Mouse (Mus musculus): ENCODE results near the gene Tspear. TPM values are rescaled to one million over a fixed set of nuclear protein-coding genes. Genes with fewer than 3 reads are reported as not detected.

The Tspear gene
- polyA plus RNA-seq, 1 experiment from 2014 or later, result 0.67 TPM

DNA sequence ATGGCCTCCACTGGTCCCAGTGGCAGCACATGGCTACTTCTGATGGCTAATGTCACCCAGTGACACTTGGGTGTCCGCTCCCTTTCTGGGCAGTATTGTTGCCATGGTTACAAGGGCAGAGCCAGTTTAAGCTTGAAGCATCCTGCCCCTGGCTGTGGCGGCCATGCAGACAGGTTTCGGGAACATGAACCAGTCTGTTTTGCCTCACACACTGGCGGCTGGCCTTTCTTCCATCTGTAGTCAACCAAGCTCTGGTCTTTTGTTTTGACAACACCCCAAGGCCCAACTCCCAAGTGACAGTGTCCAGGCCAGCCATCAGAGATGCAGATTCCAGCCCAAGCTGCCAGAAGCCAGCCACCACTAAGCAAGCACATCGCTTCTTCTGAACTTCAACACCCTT, 209.2 kb downstream of the Tspear start:
- Histone ChIP-seq H3K4me2 (replicated peaks; ENCODE audit: low read depth) (no peak overlapping the region), H3K36me3 (ENCODE audit: control insufficient read depth, insufficient read depth, low read length) (no peaks in the 10 kb centered on the region), H3K27ac (replicated peaks) (0 out of 2 replicates have a peak overlapping the region, but pooled peaks have one; percentile 30), H3K9me3 (ENCODE audit: control insufficient read depth, low read length) (no peaks in the 10 kb centered on the region), H3K4me1 (replicated peaks; ENCODE audit: control insufficient read depth, insufficient read depth) (no peaks in the 10 kb centered on the region), H3K4me3 (ENCODE audit: low read depth, low read length) (no peak overlapping the region), H3K9ac (ENCODE audit: low read length) (no peak overlapping the region), H3K27me3 (ENCODE audit: control insufficient read depth, insufficient read depth, low read length) (no peaks in the 10 kb centered on the region)
- ATAC-seq (ENCODE audit: low FRiP score, low TSS enrichment) (peak; percentile 41; the same call in 1 of the 2 replicates), DNase-seq (ENCODE audit: low spot score) (no peak)
- TF ChIP-seq CTCF (IDR thresholded peaks at IDR 0.05; ENCODE audit: low read depth), result peak; percentile 14; the same call in 1 of the 2 replicates
- TF ChIP-seq EP300 (optimal IDR thresholded peaks at IDR 0.05), result no peak
- 49% methylated on average over 5 of the region's 5 CpGs for WGBS

GRCm38 (mm10) chr10:77900126-77900525, 213.8 kb downstream of the Tspear start:
- DNase-seq (ENCODE audit: low spot score), result no peak
- Histone ChIP-seq H3K36me3 (ENCODE audit: control insufficient read depth, insufficient read depth, low read length) (no peaks in the 10 kb centered on the region), H3K4me3 (ENCODE audit: low read depth, low read length) (no peak overlapping the region), H3K27ac (replicated peaks) (no peak overlapping the region), H3K4me2 (replicated peaks; ENCODE audit: low read depth) (no peak overlapping the region), H3K27me3 (ENCODE audit: control insufficient read depth, insufficient read depth, low read length) (no peaks in the 10 kb centered on the region), H3K4me1 (replicated peaks; ENCODE audit: control insufficient read depth, insufficient read depth) (no peaks in the 10 kb centered on the region; the same call in 1 of the 2 replicates), H3K9ac (ENCODE audit: low read length) (no peak overlapping the region), H3K9me3 (ENCODE audit: control insufficient read depth, low read length) (no peaks in the 10 kb centered on the region)
- WGBS, result 58% methylated on average over 7 of the region's 7 CpGs
- no peak for ATAC-seq (ENCODE audit: low FRiP score, low TSS enrichment)
- TF ChIP-seq EP300 (optimal IDR thresholded peaks at IDR 0.05), result no peak
- TF ChIP-seq CTCF (IDR thresholded peaks at IDR 0.05; ENCODE audit: low read depth), result no peak

- ATAC-seq (ENCODE audit: low FRiP score, low TSS enrichment) (no peak), DNase-seq (ENCODE audit: low spot score) (no peak)
- no peak for TF ChIP-seq EP300 (optimal IDR thresholded peaks at IDR 0.05)
- TF ChIP-seq CTCF (IDR thresholded peaks at IDR 0.05; ENCODE audit: low read depth), result no peak
- 0 out of 2 replicates have a peak overlapping the region, but pooled peaks have one; percentile 61 for H3K9ac ChIP-seq (ENCODE audit: low read length)
- H3K4me2 ChIP-seq (replicated peaks; ENCODE audit: low read depth), result peak overlapping the region; percentile 81
- no peak overlapping the region; the same call in 1 of the 2 replicates for H3K4me3 ChIP-seq (ENCODE audit: low read depth, low read length)
- 88% methylated on average over 27 of the region's 27 CpGs for WGBS
- H3K27ac ChIP-seq (replicated peaks), result no peak overlapping the region
- no peaks in the 10 kb centered on the region for H3K36me3 ChIP-seq (ENCODE audit: control insufficient read depth, insufficient read depth, low read length)
- no peaks in the 10 kb centered on the region for H3K9me3 ChIP-seq (ENCODE audit: control insufficient read depth, low read length)
- no peaks in the 10 kb centered on the region; the same call in 1 of the 2 replicates for H3K4me1 ChIP-seq (replicated peaks; ENCODE audit: control insufficient read depth, insufficient read depth)
- H3K27me3 ChIP-seq (ENCODE audit: control insufficient read depth, insufficient read depth, low read length), result no peaks in the 10 kb centered on the region
Measured at GRCm38 (mm10) chr10:77900903-77901818, 214.8 kb downstream of the Tspear start.

- H3K9me3 ChIP-seq (ENCODE audit: control insufficient read depth, low read length), result no peaks in the 10 kb centered on the region
- H3K27me3 ChIP-seq (ENCODE audit: control insufficient read depth, insufficient read depth, low read length), result no peaks in the 10 kb centered on the region
- TF ChIP-seq CTCF (IDR thresholded peaks at IDR 0.05; ENCODE audit: low read depth) (no peak), EP300 (optimal IDR thresholded peaks at IDR 0.05) (no peak)
- no peak overlapping the region for H3K27ac ChIP-seq (replicated peaks)
- H3K36me3 ChIP-seq (ENCODE audit: control insufficient read depth, insufficient read depth, low read length), result no peaks in the 10 kb centered on the region
- ATAC-seq (ENCODE audit: low FRiP score, low TSS enrichment), result peak; percentile 31; the same call in 1 of the 2 replicates
- H3K9ac ChIP-seq (ENCODE audit: low read length), result peak overlapping the region; percentile 61
- H3K4me1 ChIP-seq (replicated peaks; ENCODE audit: control insufficient read depth, insufficient read depth), result no peaks in the 10 kb centered on the region; the same call in 1 of the 2 replicates
- WGBS, result 3% methylated on average over 14 of the region's 14 CpGs
- no peak for DNase-seq (ENCODE audit: low spot score)
- H3K4me3 ChIP-seq (ENCODE audit: low read depth, low read length), result peak overlapping the region; percentile 60
- H3K4me2 ChIP-seq (replicated peaks; ENCODE audit: low read depth), result peak overlapping the region; percentile 81
Measured at GRCm38 (mm10) chr10:77901871-77902210, 215.5 kb downstream of the Tspear start.

DNA sequence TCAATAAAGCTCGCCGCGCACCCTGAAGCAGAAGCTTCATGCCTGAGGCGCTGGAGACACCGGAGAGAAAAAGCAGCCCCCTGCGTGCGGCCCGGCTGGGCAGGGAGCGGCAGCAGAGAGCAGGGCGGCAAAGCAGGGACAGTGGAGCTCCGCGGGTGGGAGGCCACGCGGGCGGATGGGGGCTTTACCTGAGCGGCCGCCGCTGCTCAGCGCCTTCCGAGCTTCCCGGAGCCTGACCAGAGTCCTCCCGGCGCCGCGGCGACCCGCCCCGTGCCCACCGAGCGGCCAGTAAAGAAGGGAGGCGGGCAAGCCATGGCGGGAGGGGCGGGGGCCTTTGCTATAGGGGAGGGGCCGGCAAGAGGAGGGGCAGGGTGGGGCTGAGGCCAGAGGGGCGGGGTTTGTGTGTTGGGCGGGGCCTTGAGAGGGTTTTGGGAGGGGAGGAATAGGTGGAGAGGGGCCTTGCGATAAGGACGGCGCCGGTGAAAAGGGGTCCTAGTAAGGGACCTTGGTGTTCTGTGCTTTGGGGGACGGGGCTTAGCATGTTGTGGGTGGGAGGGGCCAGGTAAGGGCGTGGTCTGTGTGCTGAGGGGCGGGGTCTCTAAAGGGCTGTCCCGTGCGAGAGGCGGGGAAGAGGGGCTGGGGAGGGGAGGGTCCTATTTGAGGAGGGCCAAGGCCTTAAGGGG, 216.0 kb downstream of the Tspear start, which contains the start of gene Lrrc3:
Gene Lrrc3, minus strand, starts transcription at position 326 of the 683 bp plus-strand sequence.
- no peaks in the 10 kb centered on the region for H3K27me3 ChIP-seq (ENCODE audit: control insufficient read depth, insufficient read depth, low read length)
- peak within 1 kb of the TSS; percentile 60 for H3K4me3 ChIP-seq (ENCODE audit: low read depth, low read length)
- no peaks in the 10 kb centered on the region for H3K9me3 ChIP-seq (ENCODE audit: control insufficient read depth, low read length)
- 2% methylated on average over 26 of the region's 46 CpGs for WGBS
- peak within 1 kb of the TSS; percentile 81 for H3K4me2 ChIP-seq (replicated peaks; ENCODE audit: low read depth)
- TF ChIP-seq CTCF (IDR thresholded peaks at IDR 0.05; ENCODE audit: low read depth) (peak; percentile 56), EP300 (optimal IDR thresholded peaks at IDR 0.05) (no peak)
- no peak within 1 kb of the TSS for H3K27ac ChIP-seq (replicated peaks)
- H3K36me3 ChIP-seq (ENCODE audit: control insufficient read depth, insufficient read depth, low read length), result no peaks in the 10 kb centered on the region
- DNase-seq (ENCODE audit: low spot score) (peak; percentile 83), ATAC-seq (ENCODE audit: low FRiP score, low TSS enrichment) (peak; percentile 77)
- H3K4me1 ChIP-seq (replicated peaks; ENCODE audit: control insufficient read depth, insufficient read depth), result no peaks in the 10 kb centered on the region; the same call in 1 of the 2 replicates
- peak within 1 kb of the TSS; percentile 61 for H3K9ac ChIP-seq (ENCODE audit: low read length)

Data from stomach, postnatal 0 days (tissue).